Mouse (Mus musculus) liver, embryonic 14.5 days (tissue): Measurements from ENCODE around the gene Ptprd.

Experiments used
- CTCF ChIP-seq: IDR thresholded peaks from 2 replicates; pipeline ENCODE4 v1.5.1; 2016; ENCODE audit warnings: antibody characterized with exemption, low read depth, control low read depth
- EP300 ChIP-seq: IDR thresholded peaks from 2 replicates; pipeline ENCODE4 v1.6.1; 2016; ENCODE audit warnings: antibody characterized with exemption, low read depth

GRCm38 (mm10) chr4:76351201-76351979, 1860.4 kb downstream of the Ptprd start:
- no peak for TF ChIP-seq CTCF
- TF ChIP-seq EP300: no peak
